Mouse (Mus musculus): ENCODE measurements around the gene Ap3b1.

Gene Ap3b1

DNA sequence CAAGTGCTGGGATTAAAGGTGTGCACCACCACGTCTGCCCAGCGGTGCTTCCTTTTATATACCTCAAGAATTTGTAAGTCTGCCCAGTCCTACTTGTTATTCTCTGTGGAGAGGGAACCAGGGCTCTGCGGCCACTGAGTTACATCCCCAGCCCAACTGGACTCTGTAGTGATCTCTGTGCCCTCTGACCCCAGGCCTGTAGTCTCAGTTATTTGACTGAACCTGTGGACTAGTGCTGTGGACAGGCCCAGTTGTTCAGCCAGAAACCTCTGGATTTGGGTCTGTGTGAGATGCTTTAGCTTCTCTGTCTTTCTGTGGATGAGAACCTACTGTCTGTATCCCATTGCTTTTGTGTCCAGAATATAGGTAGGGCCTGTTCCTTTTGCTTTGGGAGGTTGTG is 15.4 kb downstream of the Ap3b1 start:
- no peak for DNase-seq (ENCODE audit: extremely low read depth, low read depth, low spot score)

DNA sequence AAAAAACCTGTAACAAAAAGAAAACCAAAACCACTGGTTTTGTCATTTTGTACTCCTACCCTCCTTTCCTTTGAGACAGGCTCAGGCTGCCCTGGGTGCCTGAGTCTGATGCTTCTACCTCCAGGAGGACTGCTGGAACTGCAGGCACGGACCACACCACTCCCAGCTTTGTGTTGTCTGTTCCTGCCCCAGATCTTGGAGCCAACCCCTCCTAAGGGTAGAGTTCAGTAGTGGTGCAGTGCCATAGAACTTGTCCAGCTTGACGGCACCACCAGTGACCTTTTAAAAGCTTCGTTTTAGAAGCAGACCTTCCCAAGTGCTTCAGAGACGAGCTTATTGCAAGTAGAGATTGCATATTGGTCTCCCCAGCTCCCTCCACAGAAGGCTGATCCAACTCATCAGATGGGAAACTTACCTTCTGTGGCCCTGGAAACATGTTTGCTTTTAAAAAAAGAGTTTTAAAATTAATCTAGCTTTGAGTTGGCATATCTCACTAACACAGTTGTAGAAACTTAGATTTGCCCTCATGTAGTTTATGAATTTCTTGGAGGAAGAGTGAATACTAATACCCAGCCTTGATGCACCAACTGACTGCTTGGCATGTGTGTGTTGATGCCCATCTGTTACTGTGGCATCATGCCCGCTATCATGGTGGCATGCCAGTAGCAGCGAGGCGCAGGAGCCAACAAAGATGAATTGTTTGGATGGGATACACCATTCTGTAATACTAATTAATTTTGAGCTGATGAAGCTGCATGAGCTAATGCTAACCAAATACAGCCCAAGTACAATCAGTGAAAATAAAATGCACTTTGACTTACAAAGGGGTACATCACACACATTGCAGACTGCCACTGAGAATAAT is 17.0 kb downstream of the Ap3b1 start:
- no peak for DNase-seq (ENCODE audit: extremely low read depth, low read depth, low spot score)

DNA sequence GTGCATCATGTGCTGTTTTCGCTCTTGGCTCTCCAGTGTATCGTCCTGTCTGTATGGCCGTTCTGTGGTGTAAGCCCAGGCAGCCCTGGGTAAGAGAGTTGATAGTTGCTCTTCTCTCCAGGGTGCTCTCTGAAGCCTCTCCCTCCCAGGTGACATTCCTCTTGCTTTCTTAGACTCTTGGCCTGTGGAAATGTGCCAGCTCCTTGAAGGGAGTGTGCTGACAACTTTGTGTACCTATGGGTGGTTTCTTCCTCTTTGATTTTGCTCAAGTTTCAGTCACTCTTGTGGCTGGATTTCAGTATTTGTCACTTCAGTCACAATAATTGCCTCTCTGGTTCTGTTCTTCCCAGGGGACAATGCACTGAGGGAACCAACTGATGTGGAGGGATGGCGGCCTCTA is 20.2 kb downstream of the Ap3b1 start:
- DNase-seq (ENCODE audit: extremely low read depth, low read depth, low spot score), result no peak

DNA sequence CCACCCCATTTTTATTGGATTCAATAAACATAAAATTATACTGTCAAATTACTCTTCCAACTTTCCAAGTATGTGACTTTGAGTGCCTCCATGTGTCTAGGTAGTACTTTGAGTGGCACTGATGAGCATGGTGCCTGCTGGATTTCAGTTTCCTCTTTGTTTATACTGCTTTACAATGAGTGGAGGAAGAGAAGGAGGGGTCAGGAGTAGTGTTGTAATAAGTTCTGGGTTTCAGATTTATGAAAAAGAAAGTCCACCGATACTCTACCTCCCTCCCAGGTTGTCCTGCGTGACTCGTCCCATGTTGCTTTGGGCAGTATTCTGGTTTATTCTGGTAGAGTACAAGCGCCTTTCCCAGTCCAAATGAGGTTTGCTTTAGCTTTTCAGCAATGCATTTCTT is 22.7 kb downstream of the Ap3b1 start:
- no peak for DNase-seq (ENCODE audit: extremely low read depth, low read depth, low spot score)

DNA sequence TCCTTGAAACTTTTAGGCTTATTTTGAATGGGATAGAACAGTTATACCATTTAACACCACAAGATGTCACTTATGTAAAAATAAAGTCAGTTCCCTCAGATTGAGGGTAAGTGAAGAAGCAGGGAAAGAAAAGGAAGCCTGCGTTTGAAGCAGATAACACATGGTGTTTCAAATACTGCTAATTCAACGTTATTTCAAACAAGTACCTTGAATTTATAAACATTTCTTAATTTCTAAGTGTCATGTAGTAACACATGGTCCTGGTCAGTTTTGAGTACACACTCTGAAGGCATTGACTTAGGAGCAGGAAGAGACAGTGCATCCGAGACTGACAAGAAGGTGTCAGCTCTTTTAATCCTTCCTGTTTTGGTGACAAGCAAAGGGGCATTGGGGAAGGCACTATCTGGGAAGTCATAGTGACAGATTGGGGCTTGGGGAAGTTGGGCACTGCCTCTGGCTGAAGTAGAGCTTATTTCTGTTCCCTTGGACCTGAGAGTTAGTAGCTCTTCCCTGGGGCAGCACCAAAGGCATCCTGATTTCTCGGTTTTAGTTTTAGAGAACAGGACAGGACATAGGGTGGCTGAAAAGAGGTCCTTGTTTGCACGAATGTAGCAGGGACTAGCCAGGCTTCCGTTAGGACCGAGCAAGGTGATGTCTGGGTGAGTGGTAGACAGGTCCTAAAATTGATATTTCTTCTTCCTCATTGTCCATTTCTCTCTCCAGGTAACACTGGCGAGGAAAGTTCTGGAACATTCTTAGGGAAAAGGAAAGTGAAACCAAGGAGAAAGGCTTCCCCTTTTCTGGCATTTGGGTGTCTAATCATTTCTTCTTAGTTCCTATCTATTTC is 23.3 kb downstream of the Ap3b1 start:
- DNase-seq (ENCODE audit: extremely low read depth, low read depth, low spot score), result no peak

DNA sequence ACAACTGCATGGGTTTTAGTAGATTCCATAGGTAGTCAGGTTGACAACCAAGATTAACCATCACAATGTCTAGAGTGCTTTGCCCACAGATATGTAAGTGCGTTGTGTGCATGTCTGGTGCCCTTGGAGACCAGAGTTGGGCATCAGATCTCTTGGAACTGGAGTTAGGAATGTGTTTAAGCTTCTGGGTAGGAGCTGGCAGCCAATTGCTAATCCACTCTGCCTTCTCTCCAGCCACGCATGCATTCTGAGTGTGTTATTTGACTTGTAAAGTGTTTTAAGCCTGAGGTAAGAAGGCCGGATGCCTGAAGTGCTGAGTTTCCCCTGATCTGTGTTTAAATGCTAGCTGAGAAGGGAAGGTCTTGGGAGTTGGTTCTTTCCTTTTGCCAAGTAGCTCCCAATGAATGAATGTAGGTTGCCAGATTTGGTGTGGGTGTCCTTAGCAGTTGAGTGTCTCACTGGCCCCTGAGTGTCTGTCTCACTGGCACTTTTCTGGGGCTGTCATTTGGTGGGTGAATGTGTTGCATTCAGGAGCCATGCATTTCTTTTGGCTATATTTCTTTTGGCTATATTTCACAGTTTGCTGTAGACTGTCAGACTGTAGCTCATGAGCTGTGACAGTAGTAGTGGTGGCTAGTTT is 26.3 kb downstream of the Ap3b1 start:
- DNase-seq (ENCODE audit: extremely low read depth, low read depth, low spot score), result no peak

DNA sequence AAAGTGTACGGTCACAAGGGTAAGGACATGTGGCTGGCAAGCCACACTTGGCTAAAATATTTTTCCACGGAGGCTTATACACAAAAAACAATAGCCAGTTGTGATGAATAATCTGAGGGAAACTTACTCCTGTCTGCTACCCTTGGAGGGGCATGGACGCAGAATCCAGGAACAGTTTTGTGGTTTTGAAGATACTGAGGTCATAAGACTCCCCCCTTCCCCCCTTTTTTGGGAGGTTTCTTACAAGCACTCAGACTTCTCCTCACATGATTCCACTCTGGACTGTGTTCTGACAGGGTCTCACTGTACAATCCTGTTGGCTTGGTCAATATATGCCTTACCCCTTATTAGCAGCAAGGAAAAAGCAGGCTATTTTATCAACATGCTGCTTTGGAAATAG is 29.8 kb downstream of the Ap3b1 start:
- no peak for DNase-seq (ENCODE audit: extremely low read depth, low read depth, low spot score)

DNA sequence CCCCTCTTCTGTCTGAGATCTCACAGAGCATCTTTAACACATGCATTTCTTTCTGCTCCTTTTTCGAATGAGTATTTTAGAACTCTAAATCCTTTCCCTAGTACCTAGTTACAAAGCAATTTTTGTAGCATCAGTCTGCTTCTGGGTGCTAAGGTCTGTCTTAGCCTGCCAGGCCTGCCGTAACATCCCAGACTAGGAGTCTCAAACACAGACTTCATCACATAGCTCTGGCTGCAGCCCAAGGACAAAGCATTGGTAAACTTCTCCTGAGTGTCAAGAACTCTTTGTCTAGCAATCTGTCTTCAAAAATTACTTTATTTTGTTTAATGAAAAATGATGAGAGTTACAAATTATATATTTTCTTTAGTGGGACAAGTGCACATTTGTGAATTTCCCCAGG is 30.8 kb downstream of the Ap3b1 start:
- DNase-seq (ENCODE audit: extremely low read depth, low read depth, low spot score), result no peak

DNA sequence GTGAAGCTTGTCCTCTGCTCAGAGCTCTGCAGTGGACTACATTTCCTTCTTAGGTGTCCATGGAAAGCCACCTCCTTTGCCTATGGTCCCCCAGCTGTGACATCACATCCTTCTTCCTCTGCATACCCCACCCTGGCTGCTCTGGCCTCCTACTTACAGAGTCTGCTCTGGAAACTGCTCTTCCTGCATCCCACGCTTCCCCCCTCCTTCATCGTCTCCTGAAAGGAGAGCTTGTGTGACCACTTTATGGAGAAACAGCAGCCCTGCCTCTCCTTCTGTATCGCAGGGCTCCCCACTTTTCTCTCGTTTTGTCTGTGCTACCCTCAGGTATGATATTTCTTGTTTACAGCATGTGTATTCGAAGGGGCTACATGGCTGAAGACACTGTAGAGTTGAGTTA is 33.5 kb downstream of the Ap3b1 start:
- no peak for DNase-seq (ENCODE audit: extremely low read depth, low read depth, low spot score)

DNA sequence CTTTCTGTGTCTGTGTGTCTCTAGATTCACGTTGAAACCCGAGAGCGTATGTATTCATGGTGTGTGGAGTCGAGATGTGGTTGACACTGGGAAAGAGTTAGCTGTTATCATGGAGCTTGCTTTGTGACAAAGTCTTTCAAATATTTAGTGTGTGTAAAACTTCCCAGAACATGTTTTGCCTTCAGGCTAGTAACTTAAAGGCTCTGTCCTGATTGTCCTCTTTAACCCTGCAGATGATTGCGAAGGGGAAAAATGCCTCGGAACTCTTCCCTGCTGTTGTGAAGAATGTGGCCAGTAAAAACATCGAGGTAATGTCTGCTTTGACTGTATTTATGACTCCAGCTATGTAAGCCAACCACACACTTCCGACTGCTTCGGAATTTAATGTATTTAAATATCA is 35.7 kb downstream of the Ap3b1 start:
- DNase-seq (ENCODE audit: extremely low read depth, low read depth, low spot score), result no peak

DNA sequence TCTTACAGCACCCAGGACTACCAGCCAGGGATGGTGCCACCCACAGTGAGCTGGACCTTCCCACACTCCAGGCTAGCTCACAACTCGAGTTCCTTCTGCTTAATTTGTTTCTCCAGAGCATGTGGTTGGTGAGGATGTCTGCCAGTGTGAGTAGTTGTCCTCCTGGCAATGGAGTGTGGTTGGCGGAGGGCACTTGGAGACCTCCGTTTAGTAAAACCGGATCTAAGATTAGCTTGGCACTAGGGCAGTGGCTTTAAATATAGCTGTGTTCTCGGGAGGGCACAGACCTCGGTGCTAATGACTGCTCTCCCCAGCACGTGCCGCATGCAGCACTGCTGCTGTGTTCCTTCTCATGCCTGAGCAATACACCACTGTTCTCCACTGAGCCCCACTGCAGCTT is 37.0 kb downstream of the Ap3b1 start:
- no peak for DNase-seq (ENCODE audit: extremely low read depth, low read depth, low spot score)

DNA sequence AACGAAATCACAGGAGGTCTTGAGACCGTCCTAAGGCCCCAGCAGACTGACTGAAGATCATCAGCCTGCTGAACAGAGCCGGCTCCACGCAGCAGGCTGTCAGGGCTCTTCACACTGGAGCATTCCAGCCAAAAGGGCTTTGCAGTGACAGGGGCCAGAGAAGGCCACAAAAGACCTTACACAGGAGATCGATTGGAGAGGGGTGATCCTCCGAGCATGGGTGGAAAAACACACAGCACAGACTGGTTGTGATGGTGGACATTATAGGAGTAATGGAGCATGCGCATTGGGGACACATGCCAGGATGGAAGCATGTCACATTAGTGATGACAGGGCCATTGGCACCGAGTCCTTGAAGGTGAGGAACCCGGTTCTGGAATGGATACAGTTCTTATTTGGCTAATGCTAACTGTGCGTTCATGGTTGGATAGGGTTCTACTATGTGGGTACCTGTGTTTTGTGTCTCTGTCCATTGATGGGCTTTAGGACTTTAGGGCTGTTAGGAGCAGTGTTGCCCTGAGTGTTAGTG is 37.7 kb downstream of the Ap3b1 start:
- no peak for DNase-seq (ENCODE audit: extremely low read depth, low read depth, low spot score)

DNA sequence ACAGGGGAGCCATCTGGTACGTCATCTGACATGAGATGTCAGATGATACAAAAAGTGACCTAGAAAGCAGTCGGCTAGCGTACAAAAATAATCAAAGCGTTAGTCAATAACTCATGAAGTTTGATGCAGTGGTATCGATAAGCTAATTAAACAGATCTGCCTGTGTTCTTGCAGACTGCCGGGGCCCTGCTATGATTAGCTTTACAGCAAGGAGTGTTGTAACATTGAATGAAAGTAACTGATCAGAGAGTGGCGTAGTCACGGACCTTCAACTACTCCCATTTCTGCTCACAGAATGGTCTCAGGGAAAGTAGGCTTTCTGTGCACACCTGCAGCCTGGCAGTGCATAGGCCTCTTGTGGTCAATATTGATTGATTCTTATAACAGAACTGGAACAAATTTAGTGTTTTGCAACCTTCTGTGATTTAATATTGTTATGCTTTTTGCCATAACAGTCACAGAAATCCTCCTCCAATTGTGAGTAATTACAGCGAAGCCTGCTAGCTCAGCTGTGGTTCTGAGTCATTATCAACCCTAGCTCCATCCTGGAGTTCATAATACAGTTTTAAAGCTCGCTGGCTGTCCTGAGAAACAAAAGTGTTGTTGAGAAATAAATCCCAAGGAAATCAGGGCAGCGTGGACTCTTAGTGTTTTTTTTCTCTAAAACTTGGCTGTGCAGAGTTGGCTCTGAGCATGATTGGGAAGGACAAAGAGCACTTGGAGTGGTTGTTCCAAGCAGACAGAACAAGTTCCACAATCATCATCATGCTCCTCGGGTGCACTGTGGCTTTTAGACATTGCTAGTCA is 40.0 kb downstream of the Ap3b1 start:
- DNase-seq (ENCODE audit: extremely low read depth, low read depth, low spot score), result no peak

DNA sequence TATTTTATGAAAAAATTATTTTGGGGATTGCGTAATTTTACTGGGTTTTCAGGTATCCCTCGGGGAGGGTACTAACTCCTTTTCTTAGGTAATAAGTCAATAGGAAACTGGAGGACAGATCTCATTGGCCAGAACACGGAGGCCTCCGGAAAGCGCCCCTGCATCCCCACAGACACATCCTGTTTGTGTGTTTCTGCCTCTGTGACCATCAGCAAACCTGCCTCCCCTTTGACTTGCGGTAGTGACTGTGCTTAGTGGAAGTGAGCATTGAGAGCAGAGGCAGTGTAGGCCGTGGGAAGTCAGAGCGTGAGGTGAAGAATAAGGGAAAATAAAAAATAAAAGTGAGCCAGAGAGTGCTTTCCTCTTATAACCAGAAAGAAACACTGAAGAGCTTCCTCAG is 41.7 kb downstream of the Ap3b1 start:
- DNase-seq (ENCODE audit: extremely low read depth, low read depth, low spot score), result no peak

DNA sequence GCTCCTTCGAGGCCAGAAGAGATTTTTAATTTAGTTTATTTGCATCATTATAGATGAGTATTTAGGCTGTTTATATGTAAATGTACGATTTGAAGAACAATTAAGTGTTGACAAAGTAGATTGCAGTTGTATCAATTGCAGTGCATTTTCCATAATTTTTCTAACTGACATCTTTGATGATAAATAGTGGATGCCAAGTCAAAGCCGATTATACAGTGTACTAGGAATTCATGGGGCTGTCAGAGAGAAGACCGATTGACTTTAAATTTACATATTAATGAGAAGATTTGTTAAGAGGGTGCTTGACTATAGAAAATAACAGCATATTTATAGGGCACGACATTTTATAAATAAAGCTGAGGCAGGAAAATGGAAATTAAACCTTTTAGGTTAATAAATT is 64.8 kb downstream of the Ap3b1 start:
- DNase-seq (ENCODE audit: extremely low read depth, low read depth, low spot score), result no peak

DNA sequence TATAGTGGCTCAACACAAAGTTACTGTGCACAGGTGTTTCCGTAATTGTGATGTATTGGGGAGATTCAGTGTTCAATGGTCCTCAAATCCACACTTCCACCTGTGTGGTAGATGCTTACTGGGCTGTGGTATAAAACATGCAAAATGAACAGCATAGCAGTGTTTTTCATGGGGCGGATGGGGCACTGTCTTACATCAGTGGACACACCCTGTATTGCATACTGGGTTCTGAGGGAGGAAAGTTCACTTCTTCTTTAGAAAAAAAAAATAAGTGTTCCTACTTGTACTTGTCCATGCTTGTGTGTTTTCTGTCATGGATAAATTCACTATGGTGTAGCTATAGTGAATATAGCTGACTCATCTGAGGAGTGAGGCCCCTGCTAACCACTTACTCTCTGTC is 70.8 kb downstream of the Ap3b1 start:
- no peak for DNase-seq (ENCODE audit: extremely low read depth, low read depth, low spot score)

DNA sequence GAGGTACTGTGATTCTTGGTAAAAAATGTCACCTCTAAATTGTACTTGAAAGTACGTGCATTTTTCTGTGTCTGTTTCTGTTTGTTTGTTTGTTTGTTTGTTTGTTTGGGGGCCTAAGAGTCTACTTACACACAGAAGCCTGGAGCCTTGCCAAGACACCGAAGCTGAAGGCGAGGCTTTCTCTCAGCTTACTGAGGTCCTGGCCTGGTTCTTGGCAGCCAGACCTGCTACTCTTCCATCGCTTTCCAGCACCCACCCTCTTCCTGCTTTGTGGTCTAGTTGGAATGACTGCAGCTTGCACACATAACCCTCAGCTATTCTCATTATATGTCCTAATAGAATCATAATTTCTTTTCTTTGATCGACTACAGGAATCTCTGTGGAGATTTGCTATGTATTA is 80.6 kb downstream of the Ap3b1 start:
- no peak for DNase-seq (ENCODE audit: extremely low read depth, low read depth, low spot score)

DNA sequence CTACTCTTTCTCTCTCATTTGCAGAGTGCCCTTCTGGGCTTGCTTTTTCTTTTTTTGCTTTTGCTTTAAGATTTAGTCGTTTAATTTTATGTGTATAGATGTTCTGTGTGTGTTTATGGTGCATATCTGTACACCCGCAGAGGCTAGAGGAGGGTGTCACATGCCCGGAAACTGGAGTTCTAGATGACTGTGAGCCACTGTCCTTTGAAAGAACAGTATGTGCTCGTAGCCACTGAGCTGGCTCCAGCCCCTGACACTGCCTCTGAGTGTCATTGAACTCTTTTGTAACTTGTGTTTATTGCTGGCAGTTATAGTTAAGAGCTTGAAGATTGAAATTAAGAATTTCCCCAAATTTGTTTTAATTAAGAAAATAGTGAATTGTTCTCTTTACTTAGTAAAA is 82.4 kb downstream of the Ap3b1 start:
- no peak for DNase-seq (ENCODE audit: extremely low read depth, low read depth, low spot score)

DNA sequence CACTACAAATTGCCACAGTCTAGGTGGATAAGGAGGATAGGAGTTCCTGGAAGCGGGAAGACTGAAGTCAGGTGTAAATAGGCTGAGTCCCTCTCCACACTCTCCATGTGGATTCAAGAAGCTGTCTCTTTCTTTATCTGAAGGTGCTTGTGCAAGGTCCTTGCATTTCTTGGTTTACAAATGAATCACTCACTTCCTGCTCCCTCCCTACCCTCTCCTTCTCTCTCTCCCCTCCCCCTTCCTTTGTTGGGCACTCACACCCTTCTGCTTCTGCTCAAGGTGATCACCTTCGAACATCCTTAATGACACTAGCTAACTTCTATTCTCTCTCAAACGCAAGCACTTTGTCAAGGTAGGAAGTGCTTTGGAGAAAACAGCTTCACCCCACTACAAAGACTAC is 84.7 kb downstream of the Ap3b1 start:
- no peak for DNase-seq (ENCODE audit: extremely low read depth, low read depth, low spot score)

DNA sequence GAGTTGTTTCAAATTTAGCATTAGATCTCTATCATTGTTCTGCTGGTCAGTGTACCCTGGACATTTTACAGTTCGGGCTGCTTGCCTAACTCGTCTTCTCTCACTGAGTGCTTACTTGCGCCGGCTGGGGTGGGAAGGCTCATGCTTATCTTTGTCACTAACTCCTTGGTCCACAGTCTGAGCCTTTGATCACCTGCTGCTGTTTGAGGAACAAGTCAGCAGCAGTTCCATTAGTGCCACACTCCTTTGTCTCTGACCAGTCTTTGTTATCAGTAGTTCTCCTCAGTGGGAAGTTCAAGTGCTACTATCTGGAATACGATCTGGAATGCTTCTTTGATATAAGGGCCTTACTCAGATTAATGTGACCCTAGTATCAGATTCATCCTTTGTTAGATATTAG is 86.3 kb downstream of the Ap3b1 start:
- DNase-seq (ENCODE audit: extremely low read depth, low read depth, low spot score), result no peak

DNA sequence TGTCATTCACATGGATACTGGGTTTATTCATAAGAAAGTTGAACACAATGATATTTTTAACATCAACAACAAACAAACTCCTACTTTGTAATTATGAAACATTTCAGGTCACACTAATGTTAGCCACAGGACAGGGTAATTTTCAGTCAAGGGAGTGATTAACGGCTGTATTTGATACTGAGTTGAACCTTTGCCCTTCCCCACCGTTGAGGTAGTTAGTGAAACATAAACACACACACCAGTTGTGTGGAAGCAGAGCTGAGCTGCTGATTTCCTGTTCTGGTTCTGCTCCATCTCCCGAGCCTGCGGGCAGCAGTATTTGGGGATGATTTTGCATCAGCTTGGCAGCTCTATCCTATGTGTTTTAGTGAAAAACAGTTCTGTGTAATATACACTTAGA is 88.2 kb downstream of the Ap3b1 start:
- DNase-seq (ENCODE audit: extremely low read depth, low read depth, low spot score), result no peak

Data from fat pad, adult 2 months (tissue).